Mouse (Mus musculus): ENCODE data around the gene Glipr2. TPM values are rescaled to one million over a fixed set of nuclear protein-coding genes. Genes with fewer than 3 reads are reported as not detected.

The Glipr2 gene
- total RNA-seq, 2 experiments from 2014 or later = 10.7 to 14.9 TPM

- DNase-seq = no peak
These were observed 47.6 kb downstream of the Glipr2 start for GRCm38 (mm10) chr4:44004623-44005409.

- no peak for DNase-seq
These were observed 53.0 kb downstream of the Glipr2 start for GRCm38 (mm10) chr4:44010176-44010575.

DNA sequence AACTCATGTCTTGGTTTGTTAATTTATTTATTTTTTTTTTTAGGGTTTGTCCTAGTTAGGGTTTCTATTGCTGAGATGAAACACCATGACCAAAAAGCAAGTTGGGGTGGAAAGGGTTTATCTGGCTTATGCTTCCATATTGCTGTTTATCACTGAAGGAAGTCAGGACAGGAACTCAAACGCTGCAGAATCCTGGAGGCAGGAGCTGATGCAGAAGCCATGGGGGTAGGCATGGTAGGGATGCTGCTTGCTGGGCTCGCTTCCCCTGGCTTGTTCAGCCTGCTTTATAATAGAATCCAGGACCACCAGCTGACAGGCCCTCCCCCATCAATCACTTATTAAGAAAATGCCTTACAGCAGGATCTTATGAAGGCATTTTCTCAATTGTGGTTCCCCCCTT, 53.7 kb downstream of the Glipr2 start:
- DNase-seq = no peak

DNA sequence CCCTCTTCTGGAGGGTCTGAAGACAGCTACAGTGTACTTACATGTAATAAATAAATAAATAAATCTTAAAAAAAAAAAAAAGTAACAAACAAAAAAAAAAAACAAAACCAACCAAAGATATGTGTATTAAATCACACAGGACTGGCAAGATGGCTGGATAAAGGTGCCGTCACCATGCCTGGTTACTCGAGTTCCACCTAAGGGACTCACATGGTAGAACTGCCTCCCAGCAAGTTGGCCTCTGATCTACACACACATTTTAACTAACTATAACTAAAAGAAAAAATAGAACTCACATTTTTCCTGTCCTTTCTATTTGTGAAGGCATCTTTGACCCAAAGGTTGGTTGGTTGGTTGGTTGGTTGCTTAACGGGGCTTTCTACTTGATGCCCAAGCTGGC, 54.6 kb downstream of the Glipr2 start:
- no peak for DNase-seq

GRCm38 (mm10) chr4:44012376-44013367, 55.5 kb downstream of the Glipr2 start:
- DNase-seq = peak; percentile 94

DNA sequence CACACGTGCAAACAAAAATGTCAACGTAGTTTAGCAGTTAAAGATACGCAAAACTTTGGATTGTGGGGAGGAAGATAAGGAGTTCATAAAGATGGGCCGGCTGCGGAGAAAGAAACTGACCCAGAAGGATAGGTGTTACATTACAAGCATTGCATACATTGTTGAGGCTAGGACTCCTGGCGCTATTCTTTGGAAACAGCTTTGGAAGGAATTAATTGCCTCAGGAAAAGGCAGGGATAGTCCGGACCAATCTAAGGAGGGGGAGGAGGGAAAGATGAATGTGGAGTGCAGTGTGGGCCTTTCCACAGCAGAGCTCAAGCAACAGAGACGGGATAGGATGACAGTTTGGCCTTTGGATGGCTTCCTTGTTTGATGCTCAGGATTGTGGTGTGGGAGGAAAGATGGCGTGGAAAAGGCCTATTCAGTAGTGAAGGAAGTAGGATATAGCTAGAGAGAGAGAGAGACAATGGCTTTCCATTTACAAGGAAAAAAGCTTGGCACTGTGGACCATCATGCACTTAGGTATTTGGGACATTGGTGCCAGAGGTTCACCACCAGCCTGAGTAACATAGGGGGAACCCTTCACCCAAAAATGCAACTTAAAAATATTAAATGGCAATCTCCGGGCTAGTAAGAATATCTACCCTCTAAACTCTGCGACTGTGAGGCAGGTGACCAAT, 56.3 kb downstream of the Glipr2 start:
- no peak for DNase-seq

- no peak for DNase-seq
These were observed 58.9 kb downstream of the Glipr2 start for GRCm38 (mm10) chr4:44016071-44016470.

DNA sequence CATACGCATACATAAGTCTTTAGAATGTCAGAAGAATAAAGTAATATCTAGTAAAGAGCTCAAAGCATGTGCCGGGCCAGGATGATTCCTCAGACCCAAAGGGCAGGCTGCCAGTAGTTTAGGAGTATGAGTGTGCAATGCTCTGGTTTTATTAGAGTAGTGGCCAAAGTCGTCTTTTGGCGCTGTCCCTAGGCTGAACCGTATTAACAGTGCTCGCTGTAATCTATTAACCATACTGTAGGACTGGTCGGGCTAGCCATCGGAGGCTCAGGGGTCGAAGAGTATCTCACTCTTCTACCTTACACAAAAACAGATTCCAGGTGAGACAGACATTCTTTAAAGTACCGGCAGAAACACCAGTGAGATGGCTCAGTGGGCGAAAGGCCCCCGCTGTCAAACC, 59.6 kb downstream of the Glipr2 start:
- DNase-seq = no peak

DNA sequence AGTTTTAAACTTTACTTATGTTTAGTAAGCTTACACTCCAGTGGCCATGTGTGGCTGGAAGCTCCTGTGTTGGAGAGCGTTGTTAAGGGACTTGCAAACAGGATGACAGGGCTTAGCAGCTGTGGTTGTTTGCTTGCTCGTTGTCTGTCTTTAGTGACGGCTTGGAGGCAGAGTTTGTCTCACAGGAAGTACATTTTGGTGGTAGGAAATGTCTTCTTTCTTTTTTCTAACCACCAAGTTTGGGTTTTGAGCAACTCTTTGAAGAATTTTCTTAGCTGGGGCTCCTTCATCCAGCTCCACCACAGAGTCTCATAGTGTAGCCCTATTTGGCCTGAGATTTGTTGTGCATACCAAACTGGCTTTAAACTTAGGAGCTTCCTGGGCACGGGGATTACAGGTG, 65.1 kb downstream of the Glipr2 start:
- no peak for DNase-seq

DNA sequence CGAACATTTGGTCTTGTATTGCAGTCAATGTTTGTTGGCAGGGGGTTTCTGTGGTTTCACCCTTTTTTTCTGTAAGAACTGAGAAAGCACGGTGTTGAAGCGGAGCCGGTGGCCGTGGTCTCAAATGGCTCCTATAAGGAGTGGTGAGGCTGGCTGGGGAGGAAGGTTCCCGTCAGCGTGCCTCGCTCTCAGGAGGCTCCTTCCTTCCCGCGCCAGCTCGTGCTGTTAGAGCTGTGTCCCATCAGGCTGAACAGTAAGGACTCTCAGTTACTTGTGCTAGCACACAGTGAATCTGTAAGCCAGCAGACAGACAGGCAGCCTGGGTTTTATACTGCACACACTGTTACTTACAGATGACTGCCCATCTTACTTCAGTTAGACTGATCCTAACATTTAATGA, 65.6 kb downstream of the Glipr2 start:
- DNase-seq = peak; percentile 0

DNA sequence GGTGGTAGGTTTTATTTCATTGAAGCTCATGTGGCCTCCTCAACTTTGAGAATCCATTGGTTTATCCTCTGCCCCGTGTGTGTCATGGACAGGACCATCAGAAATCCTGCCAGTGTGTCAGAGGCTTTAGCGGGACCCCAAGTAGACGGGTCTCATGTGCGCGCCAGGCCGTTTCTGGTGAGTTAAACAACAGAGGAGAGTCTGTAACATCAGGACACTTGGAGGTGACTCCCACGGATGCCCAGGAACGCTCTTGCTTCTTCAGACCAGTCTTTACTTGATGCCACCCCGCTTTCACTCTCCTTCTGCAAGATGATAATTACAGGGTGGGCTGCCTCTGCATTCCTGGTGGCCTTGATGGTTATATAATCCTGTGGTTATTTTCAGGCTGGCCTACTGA, 66.5 kb downstream of the Glipr2 start:
- no peak for DNase-seq

DNA sequence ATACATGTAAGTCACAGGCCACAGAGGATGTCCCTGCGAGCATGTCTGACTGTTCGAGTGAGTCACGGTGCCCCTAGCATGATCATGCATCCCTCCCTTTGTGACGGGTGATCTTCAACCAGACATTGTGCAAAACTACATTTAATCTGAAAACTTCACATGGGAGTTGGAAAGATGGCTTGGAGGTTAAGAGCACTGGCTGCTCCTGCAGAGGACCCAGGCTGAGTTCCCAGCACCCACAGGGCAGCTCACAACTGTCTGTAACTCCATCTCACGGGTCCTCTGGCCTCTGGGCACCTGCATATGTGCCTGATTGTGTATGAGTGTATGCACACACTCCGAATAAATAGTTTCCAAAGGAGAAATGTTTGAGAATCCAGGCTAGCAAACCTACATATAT, 67.0 kb downstream of the Glipr2 start:
- no peak for DNase-seq

- no peak for DNase-seq
These were observed 68.4 kb downstream of the Glipr2 start for GRCm38 (mm10) chr4:44025570-44025969.

Other genes starting within 250 kb of the Glipr2 start
- not detected for gene Olfr71, start 247.1 kb upstream of the Glipr2 start, total RNA-seq (2021)
- gene Hrct1, start 230.2 kb upstream of the Glipr2 start, total RNA-seq (2021) = 1 to 10 TPM; 5.5 to 6.0 TPM
- 1 to 10 TPM; 4.1 to 4.3 TPM for gene Spaar, start 227.4 kb upstream of the Glipr2 start, total RNA-seq (2021)
- gene Olfr159, start 186.4 kb upstream of the Glipr2 start, total RNA-seq (2021) = not detected
- not detected for gene Olfr156, start 133.5 kb upstream of the Glipr2 start, total RNA-seq (2021)
- gene Olfr157, start 117.2 kb upstream of the Glipr2 start, total RNA-seq (2021) = not detected
- gene Olfr155, start 105.8 kb upstream of the Glipr2 start, total RNA-seq (2021) = not detected
- gene Reck, start 81.9 kb upstream of the Glipr2 start, total RNA-seq (2021) = 10 to 100 TPM; 17.1 to 18.1 TPM
- gene Ccin, start 26.1 kb downstream of the Glipr2 start, total RNA-seq (2021) = not detected
- gene Clta, start 47.1 kb downstream of the Glipr2 start, total RNA-seq (2021) = 100 to 1,000 TPM; 156 to 174 TPM
- gene Gne, start 126.8 kb downstream of the Glipr2 start, total RNA-seq (2021) = 10 to 100 TPM; 37.1 to 68.5 TPM